Mouse (Mus musculus) CH12.LX (cell line): ENCODE results near the gene Akap12. TPM values are rescaled to one million over a fixed set of nuclear protein-coding genes. Genes with fewer than 3 reads are reported as not detected.

Experiments
- DNase-seq: peaks from one replicate; pipeline ENCODE4 v3.0.0-alpha.2; 2013; ENCODE audit errors: extremely low read depth
- H3K27ac ChIP-seq: 2 replicates; pipeline ENCODE4 v1.5.1; 2012; ENCODE audit warnings: low read depth, mild to moderate bottlenecking, control low read depth, moderate library complexity; ENCODE audit not compliant: insufficient read depth
- H3K27me3 ChIP-seq: replicated peaks from 2 replicates; pipeline ENCODE3; 2012; ENCODE audit warnings: inconsistent platforms
- H3K36me3 ChIP-seq, 2 experiments: replicated peaks in 1 of 2; 2 replicates each; pipeline versions ENCODE3 to v1.6.1; 2012; ENCODE audit warnings: inconsistent platforms in 1 of 2, low read length in 1 of 2, mild to moderate bottlenecking in 1 of 2, mixed read lengths in 1 of 2, moderate library complexity in 1 of 2; ENCODE audit not compliant: control insufficient read depth in 1 of 2, insufficient read depth in 1 of 2
- H3K4me1 ChIP-seq, 2 experiments: 2 replicates each; pipeline ENCODE4 v1.6.1; 2012; ENCODE audit warnings: inconsistent platforms in 1 of 2, moderate library complexity in 1 of 2; ENCODE audit not compliant: insufficient read depth in 2 of 2, control insufficient read depth in 1 of 2
- H3K4me2 ChIP-seq: 2 replicates; pipeline ENCODE4 v1.6.1; 2012; ENCODE audit warnings: low read depth, mild to moderate bottlenecking, control low read depth; ENCODE audit not compliant: poor library complexity, insufficient read depth, severe bottlenecking
- H3K4me3 ChIP-seq, 3 experiments: fragments of 150-350 bp in 1 of 3; sonication (generic) in 1 of 3; replicated peaks in 1 of 3; 2 replicates each; pipeline versions ENCODE3 to v1.5.1; 2011 to 2012; ENCODE audit warnings: low read depth in 2 of 3, low read length in 2 of 3, mild to moderate bottlenecking in 2 of 3, moderate library complexity in 2 of 3, control low read depth in 1 of 3, improper control_type of control experiment in 1 of 3, inconsistent platforms in 1 of 3, mixed read lengths in 1 of 3; ENCODE audit not compliant: poor library complexity in 1 of 3
- H3K79me2 ChIP-seq: replicated peaks from 2 replicates; pipeline ENCODE4 v1.6.1; 2012; ENCODE audit warnings: mild to moderate bottlenecking, moderate library complexity; ENCODE audit not compliant: control insufficient read depth, poor library complexity, insufficient read depth, severe bottlenecking; ENCODE audit errors: extremely low read depth
- H3K9ac ChIP-seq: 2 replicates; pipeline ENCODE4 v1.6.1; 2012; ENCODE audit warnings: low read depth, mild to moderate bottlenecking, control low read depth, moderate library complexity; ENCODE audit not compliant: insufficient read depth
- H3K9me3 ChIP-seq: replicated peaks from 2 replicates; pipeline ENCODE3; 2012; ENCODE audit warnings: low read length, inconsistent platforms, mixed read lengths
- CHD1 ChIP-seq: IDR thresholded peaks from 2 replicates; pipeline ENCODE4 v1.6.1; 2012; ENCODE audit warnings: low read depth, low read length, improper control_type of control experiment, inconsistent platforms
- CHD2 ChIP-seq: IDR thresholded peaks from 2 replicates; pipeline ENCODE4 v1.6.1; 2011; ENCODE audit warnings: low read length, improper control_type of control experiment
- E2F4 ChIP-seq: IDR thresholded peaks from 2 replicates; pipeline ENCODE4 v1.6.1; 2011; ENCODE audit warnings: low read depth, low read length, improper control_type of control experiment; ENCODE audit not compliant: insufficient replicate concordance
- HCFC1 ChIP-seq: IDR thresholded peaks from 2 replicates; pipeline ENCODE4 v1.6.1; 2012; ENCODE audit warnings: low read depth, mild to moderate bottlenecking, inconsistent platforms, low read length, improper control_type of control experiment
- IRF4 ChIP-seq: IDR thresholded peaks from 2 replicates; pipeline ENCODE4 v1.6.1; 2014; ENCODE audit warnings: low read depth, mild to moderate bottlenecking, inconsistent platforms, low read length, improper control_type of control experiment
- JUND ChIP-seq: conservative IDR thresholded peaks from 2 replicates; pipeline ENCODE4 v1.6.1; 2011; ENCODE audit warnings: low read depth, low read length, improper control_type of control experiment
- MAFK ChIP-seq: IDR thresholded peaks from 2 replicates; pipeline ENCODE4 v1.6.1; 2011; ENCODE audit warnings: low read length, improper control_type of control experiment; ENCODE audit not compliant: insufficient replicate concordance
- MAZ ChIP-seq: IDR thresholded peaks from 2 replicates; pipeline ENCODE4 v1.6.1; 2012; ENCODE audit warnings: low read depth, mild to moderate bottlenecking, inconsistent platforms, low read length, improper control_type of control experiment, moderate library complexity
- MEF2A ChIP-seq: IDR thresholded peaks from 2 replicates; pipeline ENCODE4 v1.6.1; 2014; ENCODE audit warnings: low read depth, mild to moderate bottlenecking, inconsistent platforms, low read length, improper control_type of control experiment, borderline replicate concordance
- MXI1 ChIP-seq: IDR thresholded peaks from 2 replicates; pipeline ENCODE4 v1.6.1; 2011; ENCODE audit warnings: mild to moderate bottlenecking, low read depth, low read length, improper control_type of control experiment
- MYC ChIP-seq: IDR thresholded peaks from 2 replicates; pipeline ENCODE4 v1.6.1; 2011; ENCODE audit warnings: low read depth, mild to moderate bottlenecking, improper control_type of control experiment, low read length
- NELFE ChIP-seq: IDR thresholded peaks from 2 replicates; pipeline ENCODE4 v1.6.1; 2011; ENCODE audit warnings: low read depth, low read length, improper control_type of control experiment
- PAX5 ChIP-seq: IDR thresholded peaks from 2 replicates; pipeline ENCODE4 v1.6.1; 2012; ENCODE audit warnings: low read length, inconsistent platforms, mixed read lengths
- POLR2A ChIP-seq: IDR thresholded peaks from 2 replicates; pipeline ENCODE4 v1.6.1; 2011; ENCODE audit warnings: low read depth, mild to moderate bottlenecking, improper control_type of control experiment, low read length
- POLR2AphosphoS2 ChIP-seq: IDR thresholded peaks from 2 replicates; pipeline ENCODE4 v1.6.1; 2011; ENCODE audit warnings: low read depth, low read length, improper control_type of control experiment
- RCOR1 ChIP-seq: conservative IDR thresholded peaks from 2 replicates; pipeline ENCODE4 v1.6.1; 2012; ENCODE audit warnings: low read depth, mild to moderate bottlenecking, inconsistent platforms, low read length, improper control_type of control experiment
- SIN3A ChIP-seq: IDR thresholded peaks from 2 replicates; pipeline ENCODE4 v1.6.1; 2012; ENCODE audit warnings: low read length, improper control_type of control experiment, inconsistent platforms
- SMC3 ChIP-seq: IDR thresholded peaks from 2 replicates; pipeline ENCODE4 v1.6.1; 2011; ENCODE audit warnings: low read depth, low read length, improper control_type of control experiment
- TBP ChIP-seq: conservative IDR thresholded peaks from 2 replicates; pipeline ENCODE4 v1.6.1; 2011; ENCODE audit warnings: low read depth, low read length, improper control_type of control experiment
- UBTF ChIP-seq: IDR thresholded peaks from 2 replicates; pipeline ENCODE4 v1.6.1; 2012; ENCODE audit warnings: low read depth, mild to moderate bottlenecking, inconsistent platforms, low read length, improper control_type of control experiment, moderate library complexity
- USF1 ChIP-seq: IDR thresholded peaks from 2 replicates; pipeline ENCODE4 v1.6.1; 2014; ENCODE audit warnings: low read depth, mild to moderate bottlenecking, inconsistent platforms, low read length, improper control_type of control experiment
- ZC3H11A ChIP-seq: IDR thresholded peaks from 2 replicates; pipeline ENCODE4 v1.6.1; 2012; ENCODE audit warnings: low read depth, mild to moderate bottlenecking, inconsistent platforms, low read length, improper control_type of control experiment
- ZKSCAN1 ChIP-seq: IDR thresholded peaks from 2 replicates; pipeline ENCODE4 v1.6.1; 2012; ENCODE audit warnings: low read depth, inconsistent platforms, low read length, improper control_type of control experiment, borderline replicate concordance
- ZMIZ1 ChIP-seq: IDR thresholded peaks from 2 replicates; pipeline ENCODE4 v1.6.1; 2012; ENCODE audit warnings: low read depth, mild to moderate bottlenecking, inconsistent platforms, low read length, improper control_type of control experiment
- dilution Hi-C: fragments of 300-500 bp; cut with MboI; formaldehyde crosslinking; loops from 2 replicates; pipeline ENCODE4 v1.14.3; 2020; ENCODE audit warnings: low sequenced_read_pairs; ENCODE audit not compliant: extremely low pct_unique_long_range_greater_than_20kb, extremely low pct_ligation_motif_present
- in situ Hi-C: fragments of 300-500 bp; cut with MboI; formaldehyde crosslinking; loops from 3 replicates; pipeline ENCODE4 v1.14.3; 2019; ENCODE audit warnings: low sequenced_read_pairs, low pct_ligation_motif_present, low pct_unique_long_range_greater_than_20kb, mixed read lengths
- polyA plus RNA-seq: library from polyadenylated mRNA; unstranded; fragments of >175 nt; gene quantifications from 2 replicates; pipeline ENCODE4 v1.2.1, GENCODE M21; 2012; ENCODE audit warnings: low read depth; ENCODE audit not compliant: insufficient read length
- total RNA-seq, 2 experiments: library from RNA; depleted of rRNA; stranded (reverse); fragments of 300-350 nt in 1 of 2; fragments of >200 nt in 1 of 2; gene quantifications; 2 replicates each; pipeline ENCODE4 v1.2.3; 2012 to 2014

Gene Akap12
- total and polyA plus RNA-seq, 3 experiments = 0.51 to 3.1 (median 1.7) TPM

- no peak for DNase-seq
- Histone ChIP-seq H3K4me2 (no peak overlapping the region), H3K79me2 (no peaks in the 10 kb centered on the region), H3K4me3 (no peak overlapping the region), H3K9ac (no peak overlapping the region), H3K36me3 (peaks cover 10 to 29% of the 10 kb centered on the region in 2 experiments), H3K27me3 (no peaks in the 10 kb centered on the region), H3K27ac (no peak overlapping the region), H3K4me1 (no peaks in the 10 kb centered on the region; a peak in 1 of 4 replicates), H3K9me3 (no peaks in the 10 kb centered on the region)
- in situ Hi-C loops (no loop called here), dilution Hi-C loops (no loop called here)
- TF ChIP-seq ZKSCAN1 (no peak), JUND (no peak), CHD1 (no peak), MXI1 (no peak), NELFE (no peak), CHD2 (no peak), MAZ (no peak), USF1 (no peak), POLR2AphosphoS2 (no peak), HCFC1 (no peak), TBP (no peak), MAFK (no peak), MEF2A (no peak), RCOR1 (no peak), UBTF (no peak), SMC3 (no peak), E2F4 (no peak), POLR2A (no peak), MYC (no peak)
Measured at GRCm38 (mm10) chr10:4376931-4377330, 110.8 kb downstream of the Akap12 start.

DNA sequence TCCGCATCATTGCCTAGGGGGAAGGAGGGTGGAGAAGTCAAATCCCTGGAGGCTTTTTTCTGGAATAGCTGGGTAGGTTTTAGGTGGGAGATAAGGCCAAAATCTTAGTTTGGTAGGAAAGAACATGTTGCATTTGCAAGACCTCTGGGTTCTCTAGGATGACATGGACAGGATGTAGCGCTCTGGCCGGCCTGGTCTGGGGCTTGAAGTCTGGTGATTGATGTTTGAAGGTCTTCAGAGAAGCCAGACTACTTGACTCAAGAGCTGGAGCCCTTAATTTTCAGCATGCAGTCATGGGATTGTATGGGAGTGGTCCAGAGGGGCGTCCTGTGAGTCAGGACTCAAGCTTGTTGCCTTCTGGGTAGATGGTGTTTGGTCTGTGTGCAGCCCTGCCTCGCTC is 114.6 kb downstream of the Akap12 start:
- in situ Hi-C loops (no loop called here), dilution Hi-C loops (no loop called here)
- Histone ChIP-seq H3K4me3 (no peak overlapping the region), H3K9ac (no peak overlapping the region), H3K9me3 (no peaks in the 10 kb centered on the region), H3K4me2 (no peak overlapping the region), H3K36me3 (peaks cover 0 to 11% of the 10 kb centered on the region in 2 experiments), H3K4me1 (peaks cover 0 to 4% of the 10 kb centered on the region in 2 experiments; a peak in 1 of 4 replicates), H3K79me2 (peaks cover 5% of the 10 kb centered on the region; the same call in 1 of the 2 replicates), H3K27me3 (no peaks in the 10 kb centered on the region), H3K27ac (no peak overlapping the region)
- TF ChIP-seq MAZ (no peak), ZMIZ1 (no peak), JUND (no peak), CHD2 (no peak), IRF4 (no peak), PAX5 (no peak), ZC3H11A (no peak), POLR2AphosphoS2 (no peak), MYC (no peak), SIN3A (no peak), NELFE (no peak)
- DNase-seq = no peak
